ENCODE assay signal across 21 mouse cellular contexts in the genomic region with DNA sequence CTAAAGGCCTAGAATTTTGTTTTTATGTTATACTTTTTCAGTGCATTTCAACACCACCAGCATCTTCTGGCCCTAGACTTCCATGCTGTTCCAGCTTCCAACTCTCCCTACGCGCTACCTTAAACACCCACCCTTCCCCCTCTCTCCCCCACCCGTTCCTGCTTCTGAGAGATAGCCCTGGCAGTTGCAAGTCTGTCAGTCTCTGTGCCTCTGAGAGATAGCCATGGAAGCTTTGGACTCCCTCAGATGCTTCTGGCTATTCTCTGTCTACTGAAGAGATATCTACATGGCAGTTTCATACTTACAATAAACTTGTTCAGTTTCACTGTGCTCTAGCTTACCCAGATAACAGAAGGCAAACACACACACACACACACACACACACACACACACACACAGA.
"Had no signal": no experiment of that assay in that cellular context is flagged by ENCODE, and none has a peak within 500 bp of the region (broad histone marks: within the 10 kb centered on the region; RNA-seq: fewer than 3 reads in every experiment).

No protein-coding gene starts in this region.

- H3K4me2 ChIP-seq: intestine, embryonic 15.5 days; kidney, embryonic 15.5 days; limb, embryonic 12.5 days; limb, embryonic 15.5 days; midbrain, embryonic 13.5 days; neural tube, embryonic 13.5 days had no signal

- DNase-seq: kidney, adult 11 months; kidney, adult 8-10 months; kidney, postnatal 10 days; kidney, postnatal 36 days; layer of hippocampus, postnatal 36 days; left cerebral cortex, postnatal 4 days; lung, adult 2 months; lung, postnatal 14 days; lung, postnatal 4 days; thymus, adult 18-20 months; thymus, postnatal 36 days had no signal

- H3K9ac ChIP-seq: intestine, embryonic 15.5 days; kidney, embryonic 15.5 days; limb, embryonic 12.5 days; limb, embryonic 15.5 days; midbrain, embryonic 13.5 days; neural tube, embryonic 13.5 days had no signal

- H3K9me3 ChIP-seq: intestine, embryonic 15.5 days; kidney, embryonic 15.5 days; limb, embryonic 15.5 days; midbrain, embryonic 13.5 days; neural tube, embryonic 13.5 days had no signal

- ATAC-seq: intestine, embryonic 15.5 days; midbrain, embryonic 13.5 days; midbrain, embryonic 16.5 days had no signal

- H3K36me3 ChIP-seq: intestine, embryonic 15.5 days; kidney, embryonic 15.5 days; limb, embryonic 12.5 days; limb, embryonic 15.5 days; midbrain, embryonic 10.5 days; midbrain, embryonic 13.5 days; neural tube, embryonic 13.5 days had no signal

- H3K4me3 ChIP-seq: intestine, embryonic 15.5 days; kidney, embryonic 15.5 days; left cerebral cortex, adult 2 months; limb, embryonic 12.5 days; limb, embryonic 15.5 days; midbrain, embryonic 10.5 days; midbrain, embryonic 13.5 days; myocyte; neural tube, embryonic 13.5 days had no signal

- H3K27ac ChIP-seq: intestine, embryonic 15.5 days; kidney, embryonic 15.5 days; left cerebral cortex, adult 2 months; limb, embryonic 12.5 days; limb, embryonic 15.5 days; midbrain, embryonic 10.5 days; midbrain, embryonic 13.5 days; neural tube, embryonic 13.5 days had no signal

- H3K27me3 ChIP-seq: intestine, embryonic 15.5 days; kidney, embryonic 15.5 days; limb, embryonic 12.5 days; limb, embryonic 15.5 days; midbrain, embryonic 13.5 days; neural tube, embryonic 13.5 days had no signal

- H3K4me1 ChIP-seq: intestine, embryonic 15.5 days; kidney, embryonic 15.5 days; limb, embryonic 12.5 days; limb, embryonic 15.5 days; midbrain, embryonic 10.5 days; midbrain, embryonic 13.5 days; neural tube, embryonic 13.5 days had no signal
